Mouse (Mus musculus): ENCODE measurements around the gene Slc37a1.

- TF ChIP-seq POLR2A (IDR thresholded peaks at IDR 0.05; ENCODE audit: control insufficient read depth, extremely low read depth, insufficient read depth, low read length, poor library complexity) = no peak
- 0 out of 2 replicates have a peak, but pooled peaks have one; percentile 54 for TF ChIP-seq CTCF (IDR thresholded peaks at IDR 0.05; ENCODE audit: borderline replicate concordance, control insufficient read depth, extremely low read depth, insufficient read depth, low read length, poor library complexity)
Measured at GRCm38 (mm10) chr17:31330622-31331021, 44.0 kb downstream of the Slc37a1 start.

Measured in thymus, adult 2 months (tissue).